Mouse (Mus musculus) T-helper 2 cell (primary cell): ENCODE measurements around the gene Hist1h2ab.
"Not testable (repeated sequence)": the region's sequence is repeated elsewhere in the genome, so short reads cannot be mapped to it uniquely, and the experiment has no call there.

ENCODE experiments used
- in situ Hi-C: fragments of 300-600 bp; cut with MboI, MseI; formaldehyde crosslinking; loops from one replicate; pipeline ENCODE4 v1.15.1; 2025; ENCODE audit warnings: high pct_unique_total_duplicates

Hist1h2ab gene

GRCm38 (mm10) chr13:23750839-23751477, at the start of gene Hist1h2ab:
TSS of gene Hist1h2ab (plus strand) at chr13:23751126.
- in situ Hi-C loops = loop anchor here (10.0 kb wide), 1 partner anchor 874 kb away; no protein-coding TSS in a partner anchor

- in situ Hi-C loops = no loop called here
These were observed 48.7 kb upstream of the Hist1h2ab start for GRCm38 (mm10) chr13:23702220-23702619.

GRCm38 (mm10) chr13:23702801-23703200, 48.1 kb upstream of the Hist1h2ab start:
- in situ Hi-C loops = not testable (repeated sequence)

- in situ Hi-C loops = no loop called here
These were observed 45.1 kb upstream of the Hist1h2ab start for GRCm38 (mm10) chr13:23705751-23706356.

- in situ Hi-C loops = no loop called here
These were observed 44.2 kb upstream of the Hist1h2ab start for GRCm38 (mm10) chr13:23706771-23707170.

- in situ Hi-C loops = no loop called here
These were observed 42.9 kb upstream of the Hist1h2ab start for GRCm38 (mm10) chr13:23708041-23708440.

- in situ Hi-C loops = no loop called here
These were observed 42.3 kb upstream of the Hist1h2ab start for GRCm38 (mm10) chr13:23708654-23709053.

GRCm38 (mm10) chr13:23709714-23710373, 41.1 kb upstream of the Hist1h2ab start:
- in situ Hi-C loops = no loop called here

GRCm38 (mm10) chr13:23710374-23711089, 40.4 kb upstream of the Hist1h2ab start, which contains the start of gene Hfe:
TSS of gene Hfe (minus strand) at chr13:23710854.
- in situ Hi-C loops = no loop called here

GRCm38 (mm10) chr13:23716261-23717042, 34.5 kb upstream of the Hist1h2ab start:
- in situ Hi-C loops = no loop called here

- in situ Hi-C loops = no loop called here
These were observed 33.8 kb upstream of the Hist1h2ab start for GRCm38 (mm10) chr13:23717176-23717575.

GRCm38 (mm10) chr13:23717593-23718245, 33.2 kb upstream of the Hist1h2ab start:
- in situ Hi-C loops = not testable (repeated sequence)

- in situ Hi-C loops = no loop called here
These were observed 26.7 kb upstream of the Hist1h2ab start for GRCm38 (mm10) chr13:23724239-23724638.

- in situ Hi-C loops = no loop called here
These were observed 25.7 kb upstream of the Hist1h2ab start for GRCm38 (mm10) chr13:23725213-23725612.

GRCm38 (mm10) chr13:23728472-23729191, 22.3 kb upstream of the Hist1h2ab start:
- in situ Hi-C loops = no loop called here

- in situ Hi-C loops = no loop called here
These were observed 21.8 kb upstream of the Hist1h2ab start for GRCm38 (mm10) chr13:23729192-23729525.

GRCm38 (mm10) chr13:23729706-23730105, 21.2 kb upstream of the Hist1h2ab start:
- in situ Hi-C loops = loop anchor here (5.0 kb wide), 1 partner anchor 32 kb away; the partner anchor contains the start of genes Hist1h1t and Hist1h4c

- in situ Hi-C loops = loop anchor here (5.0 kb wide), 1 partner anchor 33 kb away; the partner anchor contains the start of genes Hist1h1t and Hist1h4c
These were observed 20.4 kb upstream of the Hist1h2ab start for GRCm38 (mm10) chr13:23730479-23730878.

GRCm38 (mm10) chr13:23732156-23732804, 18.6 kb upstream of the Hist1h2ab start:
- in situ Hi-C loops = loop anchor here (5.0 kb wide), 1 partner anchor 35 kb away; the partner anchor contains the start of genes Hist1h1t and Hist1h4c
